Mouse (Mus musculus) E14TG2a.4 (cell line): ENCODE measurements around the gene Atp6v1c2.

Source experiments
- CTCF ChIP-seq: conservative IDR thresholded peaks from 2 replicates; pipeline ENCODE4 v1.5.1; 2014; ENCODE audit warnings: low read length
- NANOG ChIP-seq: IDR thresholded peaks from 2 replicates; pipeline ENCODE4 v1.6.1; 2014; ENCODE audit warnings: borderline replicate concordance, low read length, mixed read lengths

- TF ChIP-seq CTCF (no peak), NANOG (no peak)
These were observed 55.3 kb downstream of the Atp6v1c2 start for GRCm38 (mm10) chr12:17273841-17274240.
